Mouse (Mus musculus) limb, embryonic 11.5 days (tissue): ENCODE data around the gene Mllt3. TPM values are rescaled to one million over a fixed set of nuclear protein-coding genes. Genes with fewer than 3 reads are reported as not detected.
A peak's percentile ranks its signal among the peaks of the same experiment; 100 is the strongest.

Experiments used
- ATAC-seq: fragments of 200-750 bp; cut with Nextera tagmentation; 2 replicates; pipeline ENCODE4 v1.8.0; 2017; ENCODE audit warnings: low read depth; ENCODE audit not compliant: insufficient number of reproducible peaks, low FRiP score, low TSS enrichment
- DNase-seq: peaks from one replicate; pipeline ENCODE4 v3.0.0-alpha.2; 2015; ENCODE audit warnings: low spot score
- H3K27ac ChIP-seq: fragments of 300-500 bp; sonication (generic); replicated peaks from 2 replicates; pipeline ENCODE4 v1.5.1; 2014; ENCODE audit warnings: low read depth, mild to moderate bottlenecking, low read length
- H3K27me3 ChIP-seq: fragments of 300-500 bp; sonication (generic); 2 replicates; pipeline ENCODE4 v1.6.1; 2014; ENCODE audit warnings: mild to moderate bottlenecking, low read length, mixed read lengths; ENCODE audit not compliant: control insufficient read depth, insufficient read depth
- H3K36me3 ChIP-seq: fragments of 300-500 bp; sonication (generic); 2 replicates; pipeline ENCODE4 v1.6.1; 2014; ENCODE audit warnings: mild to moderate bottlenecking, low read length, moderate library complexity, mixed read lengths; ENCODE audit not compliant: control insufficient read depth, insufficient read depth
- H3K4me1 ChIP-seq: fragments of 300-500 bp; sonication (generic); 2 replicates; pipeline ENCODE4 v1.6.1; 2014; ENCODE audit warnings: low read length, mixed read lengths; ENCODE audit not compliant: control insufficient read depth, insufficient read depth
- H3K4me2 ChIP-seq: fragments of 300-500 bp; sonication (generic); 2 replicates; pipeline ENCODE4 v1.6.1; 2014; ENCODE audit warnings: low read depth, mild to moderate bottlenecking, moderate library complexity; ENCODE audit not compliant: severe bottlenecking
- H3K4me3 ChIP-seq: fragments of 300-500 bp; sonication (generic); 2 replicates; pipeline ENCODE4 v1.5.1; 2014; ENCODE audit warnings: low read depth, low read length
- H3K9ac ChIP-seq: fragments of 300-500 bp; sonication (generic); 2 replicates; pipeline ENCODE4 v1.6.1; 2014; ENCODE audit warnings: mild to moderate bottlenecking, low read length
- H3K9me3 ChIP-seq: fragments of 300-500 bp; sonication (generic); 2 replicates; pipeline ENCODE4 v1.6.1; 2016; ENCODE audit warnings: low read length; ENCODE audit not compliant: control insufficient read depth
- WGBS: fragments of 180-500 bp; shearing (Covaris S2); extraction: QIAGEN DNeasy Blood & Tissue Kit; methylation state at CpG from one replicate; pipeline ENCODE4 v1.1.7; 2014; 5-methylcytosine and 5-hydroxymethylcytosine counted together
- polyA plus RNA-seq: library from polyadenylated mRNA; unstranded; fragments of >200 nt; fragmentation: Nextera tagmentation; extraction: Ambion mirVana; gene quantifications from 2 replicates; pipeline ENCODE4 v1.2.1, GENCODE M21; 2014

The Mllt3 gene
- polyA plus RNA-seq, 1 experiment from 2014 or later = 60.0 TPM

DNA sequence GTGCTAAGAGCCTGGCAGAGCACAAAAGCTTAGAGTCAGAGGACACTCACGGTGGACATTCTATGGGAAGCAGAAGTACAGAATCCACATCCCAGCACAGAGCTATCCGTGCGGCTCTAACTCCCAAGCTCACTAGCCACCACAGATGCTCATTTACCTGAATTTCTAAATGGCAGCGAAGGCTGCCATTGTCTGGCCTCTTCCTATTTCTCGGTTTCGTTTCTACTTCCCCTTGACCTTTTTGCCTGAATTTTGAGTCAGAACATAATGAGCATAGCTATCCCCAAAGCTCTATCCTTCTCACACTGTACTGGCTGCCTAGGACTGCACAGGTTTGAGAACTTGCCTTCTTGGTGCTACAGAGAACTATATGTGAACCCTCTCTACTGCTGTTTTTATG lies 274.1 kb downstream of the Mllt3 start:
- DNase-seq = no peak
- no peak overlapping the region for H3K27ac ChIP-seq
- 94% methylated on average over 6 of the region's 6 CpGs for WGBS

DNA sequence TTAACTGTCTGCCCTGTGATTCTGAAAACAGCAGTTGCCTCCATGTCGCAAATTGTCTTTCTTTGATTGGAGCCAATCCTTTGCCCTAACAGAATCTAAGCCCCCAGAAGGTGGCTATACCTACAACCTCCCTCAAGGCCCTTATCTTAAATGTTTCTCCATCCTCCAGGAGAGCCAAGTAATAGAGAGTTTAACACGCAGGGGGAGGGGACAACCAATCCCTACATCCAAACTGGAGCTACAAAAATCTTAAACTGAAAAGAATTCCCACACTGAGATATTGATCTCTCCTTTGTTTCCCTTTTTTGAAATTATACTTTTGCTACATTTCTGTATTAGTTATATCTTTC lies 281.7 kb downstream of the Mllt3 start:
- DNase-seq = no peak
- WGBS = 89% methylated on average over 2 of the region's 2 CpGs
- H3K36me3 ChIP-seq = no peaks in the 10 kb centered on the region

More for the DNA sequence above, 274.1 kb downstream of the Mllt3 start:
- H3K9me3 ChIP-seq = no peaks in the 10 kb centered on the region
- no peak overlapping the region for H3K9ac ChIP-seq
- no peaks in the 10 kb centered on the region for H3K36me3 ChIP-seq
- H3K4me1 ChIP-seq = no peaks in the 10 kb centered on the region
- no peak overlapping the region for H3K4me2 ChIP-seq
- H3K27me3 ChIP-seq = no peaks in the 10 kb centered on the region
- no peak overlapping the region for H3K4me3 ChIP-seq
- no peak for ATAC-seq

DNA sequence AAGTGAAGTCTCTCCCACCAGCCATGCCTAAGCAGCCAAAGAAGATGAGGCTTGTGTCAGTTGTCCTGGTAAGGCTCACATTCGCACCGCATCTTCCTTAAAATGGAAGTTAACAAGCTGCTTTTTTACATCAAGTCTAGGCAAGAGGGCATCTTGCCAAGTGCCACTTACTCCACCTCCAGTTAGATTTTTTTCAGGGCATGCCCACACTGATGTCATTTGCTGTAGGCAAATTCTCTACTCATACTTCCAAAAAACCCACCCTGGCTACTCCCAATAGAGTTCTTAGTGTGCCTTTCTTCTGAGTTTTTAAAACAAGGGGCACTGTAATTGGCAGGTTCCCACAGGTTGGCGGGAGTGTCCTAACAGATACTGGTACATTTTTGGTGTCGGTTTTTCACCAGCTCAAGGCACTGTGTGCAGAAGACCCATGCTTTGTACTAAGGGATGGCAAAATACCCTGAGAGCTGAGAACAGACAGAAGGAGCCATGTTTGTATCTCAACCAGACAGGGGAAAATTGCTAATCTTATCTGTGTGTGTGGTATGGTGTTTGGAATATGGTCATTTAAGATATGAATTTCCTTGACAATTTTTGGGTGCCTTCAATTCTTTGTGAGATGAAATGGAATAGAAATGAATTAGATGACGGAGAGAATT lies 282.2 kb downstream of the Mllt3 start:
- no peaks in the 10 kb centered on the region for H3K9me3 ChIP-seq
- H3K36me3 ChIP-seq = no peaks in the 10 kb centered on the region
- DNase-seq (no peak), ATAC-seq (no peak)
- H3K4me3 ChIP-seq = no peak overlapping the region
- 93% methylated on average over 5 of the region's 5 CpGs for WGBS
- H3K27ac ChIP-seq = no peak overlapping the region
- no peaks in the 10 kb centered on the region for H3K27me3 ChIP-seq
- H3K4me1 ChIP-seq = no peaks in the 10 kb centered on the region
- no peak overlapping the region for H3K9ac ChIP-seq
- no peak overlapping the region for H3K4me2 ChIP-seq

More for the DNA sequence above, 281.7 kb downstream of the Mllt3 start:
- ATAC-seq = no peak
- no peak overlapping the region for H3K4me2 ChIP-seq
- H3K4me1 ChIP-seq = no peaks in the 10 kb centered on the region
- no peak overlapping the region for H3K9ac ChIP-seq
- no peaks in the 10 kb centered on the region for H3K27me3 ChIP-seq
- H3K9me3 ChIP-seq = no peaks in the 10 kb centered on the region
- H3K27ac ChIP-seq = no peak overlapping the region
- H3K4me3 ChIP-seq = no peak overlapping the region

DNA sequence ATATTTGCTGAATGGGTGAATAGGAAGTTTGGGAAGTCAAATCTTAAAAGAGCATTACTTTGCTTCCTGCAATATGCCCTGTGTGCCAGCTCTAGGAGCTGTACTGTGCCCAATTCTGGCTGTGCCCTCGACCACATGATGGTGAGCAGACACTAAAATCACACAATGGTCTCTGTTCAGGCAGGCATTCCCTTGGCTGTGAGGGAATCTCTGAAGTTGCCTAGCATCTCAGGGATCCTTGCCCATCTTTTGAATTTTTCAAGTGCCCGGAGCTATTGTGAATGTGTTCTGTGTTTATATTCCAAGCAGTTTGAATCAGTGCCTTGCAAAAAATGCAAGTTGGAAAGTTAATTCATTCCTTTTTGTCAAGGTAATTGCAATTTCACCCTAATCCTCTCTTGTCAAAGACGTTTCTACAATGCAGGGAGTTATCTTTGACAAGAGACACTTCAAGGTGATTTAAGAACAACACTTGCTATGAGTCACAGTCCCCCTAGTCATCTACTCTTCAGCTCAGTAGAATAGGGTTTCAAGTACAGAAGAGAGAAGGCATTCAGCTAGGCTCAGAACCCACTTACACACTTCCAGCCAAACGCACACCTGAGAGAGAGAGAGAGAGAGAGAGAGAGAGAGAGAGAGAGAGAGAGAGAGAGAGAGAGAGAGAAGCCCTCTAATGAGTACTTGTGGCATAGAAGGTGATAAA lies 283.5 kb downstream of the Mllt3 start:
- Histone ChIP-seq H3K36me3 (no peaks in the 10 kb centered on the region), H3K9ac (no peak overlapping the region), H3K27ac (no peak overlapping the region), H3K9me3 (no peaks in the 10 kb centered on the region), H3K4me1 (no peaks in the 10 kb centered on the region), H3K27me3 (no peaks in the 10 kb centered on the region), H3K4me3 (no peak overlapping the region), H3K4me2 (no peak overlapping the region)
- ATAC-seq (no peak), DNase-seq (no peak)
- 65% methylated on average over 4 of the region's 4 CpGs for WGBS

DNA sequence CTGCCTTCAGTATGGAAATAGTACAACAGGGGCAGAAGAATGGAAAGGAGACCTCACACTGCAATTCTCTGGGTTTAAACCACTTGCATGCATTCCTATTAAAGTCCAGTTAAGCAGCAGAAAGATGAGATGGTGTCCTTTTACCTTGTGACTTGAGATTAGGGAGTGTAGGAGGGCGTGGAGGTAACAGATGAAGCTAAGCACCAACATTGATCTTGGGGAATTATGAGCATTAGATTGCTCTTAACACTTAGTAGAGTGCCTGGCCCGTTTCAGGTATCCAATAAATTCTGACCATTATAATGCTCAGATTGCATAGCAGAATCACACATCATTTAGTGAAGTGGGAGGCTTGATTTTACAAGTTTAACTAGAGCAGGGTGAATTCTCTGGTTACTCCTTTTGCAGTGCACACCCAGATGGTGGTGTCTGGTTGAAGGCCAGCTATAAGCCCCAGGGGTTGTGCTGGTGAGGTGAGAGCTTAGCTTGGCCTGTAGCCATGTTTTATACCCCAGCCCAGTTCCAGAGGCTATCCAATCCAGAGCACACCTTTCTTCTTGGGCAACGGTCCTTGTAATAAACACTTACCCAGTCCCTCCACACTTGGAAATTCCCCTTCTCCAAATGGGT lies 288.0 kb downstream of the Mllt3 start:
- no peak overlapping the region for H3K4me3 ChIP-seq
- 57% methylated on average over 3 of the region's 3 CpGs for WGBS
- 0 out of 2 replicates have a peak, but pooled peaks cover 3% of the 10 kb centered on the region for H3K4me1 ChIP-seq
- no peaks in the 10 kb centered on the region for H3K36me3 ChIP-seq
- DNase-seq (no peak), ATAC-seq (no peak)
- H3K9me3 ChIP-seq = no peaks in the 10 kb centered on the region
- H3K9ac ChIP-seq = no peak overlapping the region
- no peak overlapping the region for H3K27ac ChIP-seq
- no peaks in the 10 kb centered on the region for H3K27me3 ChIP-seq
- no peak overlapping the region for H3K4me2 ChIP-seq

DNA sequence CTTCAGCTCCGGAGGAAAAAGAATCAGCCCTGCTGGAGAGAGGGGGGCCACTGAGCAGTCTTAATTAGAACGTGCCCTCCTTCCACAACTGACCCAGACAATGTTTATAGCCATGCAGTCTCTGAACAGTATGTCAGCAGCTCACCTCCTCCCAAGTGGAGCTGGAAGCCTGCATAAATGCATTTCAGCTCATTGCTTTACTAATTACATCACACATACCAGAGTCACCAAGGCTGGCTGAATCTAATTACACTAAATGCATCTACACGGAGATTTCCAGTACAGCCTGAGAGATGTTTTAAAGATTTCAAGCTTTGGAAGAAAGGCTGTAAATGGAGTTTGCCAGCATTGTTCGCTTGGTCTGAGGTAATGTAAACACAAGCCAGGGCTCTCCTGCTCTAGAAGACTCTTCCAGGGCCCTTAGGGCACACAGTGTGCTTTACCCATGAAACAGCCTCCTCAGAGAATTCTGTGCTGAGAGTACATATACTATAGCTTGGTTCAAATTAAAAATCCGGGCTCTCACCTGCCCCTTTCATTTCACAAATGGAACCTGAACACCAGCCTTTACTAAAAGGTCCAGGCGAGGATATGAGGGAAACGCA lies 293.5 kb downstream of the Mllt3 start:
- peak overlapping the region; percentile 61; the same call in 1 of the 2 replicates for H3K27ac ChIP-seq
- DNase-seq (peak; percentile 40), ATAC-seq (0 out of 2 replicates have a peak, but pooled peaks have one; percentile 54)
- H3K9me3 ChIP-seq = no peaks in the 10 kb centered on the region
- no peak overlapping the region for H3K4me2 ChIP-seq
- no peaks in the 10 kb centered on the region for H3K27me3 ChIP-seq
- no peak overlapping the region for H3K4me3 ChIP-seq
- 26% methylated on average over 7 of the region's 7 CpGs for WGBS
- no peaks in the 10 kb centered on the region for H3K36me3 ChIP-seq
- no peak overlapping the region for H3K9ac ChIP-seq
- H3K4me1 ChIP-seq = 0 out of 2 replicates have a peak, but pooled peaks cover 6% of the 10 kb centered on the region

DNA sequence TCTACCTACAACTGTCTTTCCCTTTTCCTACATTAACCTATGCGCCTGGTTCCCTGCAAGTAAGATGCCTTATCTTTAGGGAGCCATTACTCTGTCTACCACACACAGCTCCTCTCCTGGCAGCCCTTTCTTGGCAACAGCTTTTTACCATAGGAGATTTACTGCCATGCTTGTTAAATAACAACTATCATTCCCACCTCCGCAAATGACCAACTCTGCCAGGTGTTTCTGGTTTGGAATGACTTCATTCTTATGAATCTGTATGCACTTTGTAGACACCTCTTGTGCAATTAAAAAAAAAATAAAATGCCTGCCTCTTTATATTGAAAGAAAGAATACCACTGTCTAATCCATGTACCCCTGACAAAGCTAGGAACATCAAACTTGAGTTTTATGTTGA lies 294.1 kb downstream of the Mllt3 start:
- Histone ChIP-seq H3K9me3 (no peaks in the 10 kb centered on the region), H3K36me3 (no peaks in the 10 kb centered on the region), H3K27ac (no peak overlapping the region), H3K9ac (no peak overlapping the region), H3K4me3 (no peak overlapping the region), H3K4me1 (0 out of 2 replicates have a peak, but pooled peaks cover 6% of the 10 kb centered on the region), H3K4me2 (no peak overlapping the region), H3K27me3 (no peaks in the 10 kb centered on the region)
- DNase-seq (no peak), ATAC-seq (peak; percentile 31; the same call in 1 of the 2 replicates)
- 20% methylated on average over 2 of the region's 2 CpGs for WGBS

DNA sequence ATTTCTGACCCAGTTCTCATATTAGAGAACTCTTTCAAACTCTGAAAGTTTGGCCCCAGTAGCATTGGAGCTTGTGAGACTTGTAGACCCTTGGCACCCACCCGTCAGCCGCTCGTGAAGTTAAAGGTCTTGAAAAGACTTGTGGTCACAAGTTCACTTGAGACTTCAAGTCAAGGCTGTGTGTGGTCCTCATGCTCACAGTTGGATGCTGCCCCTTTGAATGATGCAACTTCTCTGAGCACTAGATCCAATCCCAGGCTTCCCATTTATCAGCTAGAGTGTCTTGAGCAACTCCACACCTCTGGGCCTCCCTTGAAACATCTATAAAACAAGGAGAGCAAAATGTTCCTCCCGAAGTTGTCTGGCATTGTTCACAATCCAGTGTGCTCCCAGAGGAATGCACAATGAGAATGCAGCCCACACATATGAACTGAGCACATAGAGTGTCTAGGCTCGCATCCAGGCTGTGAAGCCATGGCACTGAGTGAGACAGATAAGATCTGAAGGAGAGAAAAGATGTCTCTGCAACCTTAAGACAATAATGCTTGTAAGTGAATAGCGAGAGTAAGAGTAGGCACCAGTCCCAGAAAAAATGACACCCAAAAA lies 295.9 kb downstream of the Mllt3 start:
- DNase-seq (no peak), ATAC-seq (no peak)
- 85% methylated on average over 6 of the region's 6 CpGs for WGBS
- Histone ChIP-seq H3K9ac (no peak overlapping the region), H3K4me2 (no peak overlapping the region), H3K27me3 (no peaks in the 10 kb centered on the region), H3K27ac (no peak overlapping the region), H3K4me1 (0 out of 2 replicates have a peak, but pooled peaks cover 6% of the 10 kb centered on the region), H3K9me3 (no peaks in the 10 kb centered on the region), H3K4me3 (no peak overlapping the region), H3K36me3 (no peaks in the 10 kb centered on the region)
